Mouse (Mus musculus): ENCODE measurements around the gene Arrdc5.

- TF ChIP-seq POLR2A (IDR thresholded peaks at IDR 0.05; ENCODE audit: insufficient read depth, low read depth, low read length) (no peak), CTCF (IDR thresholded peaks at IDR 0.05; ENCODE audit: insufficient read depth, low read depth, low read length) (no peak)
Observed at GRCm38 (mm10) chr17:56345364-56345763, 45.3 kb upstream of the Arrdc5 start.

Data from olfactory bulb, adult 2 months (tissue).